Mouse (Mus musculus) gastrocnemius, postnatal 14 days (tissue): ENCODE data around the gene Gm20388. TPM values are rescaled to one million over a fixed set of nuclear protein-coding genes. Genes with fewer than 3 reads are reported as not detected.

Experiments
- DNase-seq: peaks from one replicate; pipeline ENCODE4 v3.0.0; 2021; ENCODE audit warnings: mixed read lengths
- intact Hi-C: fragments of 180-260 bp; cut with DNase I; formaldehyde crosslinking; loops from one replicate; pipeline ENCODE4 v1.15.1; 2025; ENCODE audit warnings: low total_unique reads
- total RNA-seq, 2 experiments: library from RNA; stranded (reverse); gene quantifications; 2 replicates each; pipeline ENCODE4 v1.2.3; 2021

The Gm20388 gene
- total RNA-seq, 2 experiments from 2014 or later: 5.6 to 6.0 TPM

DNA sequence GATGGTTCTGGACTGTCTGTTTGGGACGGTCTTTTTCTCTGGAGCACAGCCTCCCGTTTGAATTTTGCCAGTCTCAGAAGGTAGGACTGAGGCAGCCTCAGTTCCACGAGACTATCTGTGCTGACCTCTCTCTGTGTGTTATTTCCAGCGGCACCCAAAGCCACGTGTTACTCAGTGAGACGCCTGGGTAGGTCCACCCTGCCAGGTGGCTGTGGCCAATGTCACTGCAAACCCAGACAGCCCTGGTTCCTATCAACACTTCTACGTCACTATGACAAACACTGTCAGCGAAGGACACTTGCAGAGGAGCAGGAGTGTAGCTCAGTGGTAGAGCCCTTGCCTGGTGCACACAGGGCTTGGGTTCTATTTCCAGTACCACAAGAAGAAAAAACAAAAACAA is 3381.1 kb downstream of the Gm20388 start:
- intact Hi-C loops: no loop called here
- DNase-seq: no peak

DNA sequence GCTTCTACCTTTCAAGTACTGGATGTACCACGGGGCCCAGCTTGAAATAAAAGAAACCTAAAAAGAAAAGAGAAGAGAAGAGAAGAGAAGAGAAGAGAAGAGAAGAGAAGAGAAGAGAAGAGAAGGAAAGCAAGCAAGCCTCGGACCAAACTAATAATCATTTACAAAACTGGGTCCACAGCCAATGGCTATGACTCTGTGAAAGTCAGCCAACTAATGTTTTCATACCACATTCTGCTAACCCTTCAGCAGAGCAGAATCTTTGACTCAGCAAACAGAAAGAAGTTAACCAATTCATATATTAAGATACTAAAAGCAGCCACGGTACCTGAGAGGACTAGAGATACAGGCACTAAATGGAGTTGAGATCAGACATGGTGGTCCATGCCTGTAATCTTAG is 3381.6 kb downstream of the Gm20388 start:
- no peak for DNase-seq
- intact Hi-C loops: no loop called here

DNA sequence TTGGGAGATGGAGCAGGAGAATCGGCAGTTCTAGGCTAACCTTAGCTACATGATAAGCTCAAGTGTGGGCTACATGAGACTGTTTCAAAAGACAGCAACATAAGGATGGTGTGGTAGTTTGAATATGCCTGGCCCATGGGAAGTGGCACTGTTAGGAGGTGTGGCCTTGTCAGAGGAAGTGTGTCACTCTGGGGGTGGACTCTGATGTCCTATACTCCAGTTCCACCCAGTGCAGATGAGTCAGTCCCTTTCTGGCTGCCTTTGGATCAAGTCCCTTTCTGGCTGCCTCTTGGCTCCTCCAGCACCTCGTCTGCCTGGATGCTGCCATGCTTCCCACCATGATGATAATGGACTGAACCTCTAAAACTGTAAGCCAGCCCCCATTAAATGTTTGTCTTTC is 3382.1 kb downstream of the Gm20388 start:
- no peak for DNase-seq
- intact Hi-C loops: no loop called here

DNA sequence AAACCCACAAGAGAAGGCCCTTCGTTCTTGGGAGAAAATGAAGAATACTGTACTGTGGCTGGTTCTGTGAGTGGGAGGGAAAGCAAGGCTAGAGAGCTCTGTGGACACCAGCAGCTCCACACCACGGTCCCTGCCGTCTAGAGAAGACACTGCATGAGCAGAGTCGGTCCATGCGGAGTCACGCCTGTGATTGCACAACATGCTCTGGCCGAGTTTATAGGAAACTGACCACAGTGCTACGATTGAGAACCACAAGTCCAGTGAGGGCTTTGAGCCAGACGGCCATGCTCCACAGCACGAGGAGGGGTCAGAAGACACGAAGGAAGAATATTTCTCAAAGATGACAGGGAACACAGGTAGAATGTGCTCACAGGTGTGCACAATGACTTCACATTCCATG is 3387.7 kb downstream of the Gm20388 start:
- no peak for DNase-seq
- intact Hi-C loops: no loop called here

DNA sequence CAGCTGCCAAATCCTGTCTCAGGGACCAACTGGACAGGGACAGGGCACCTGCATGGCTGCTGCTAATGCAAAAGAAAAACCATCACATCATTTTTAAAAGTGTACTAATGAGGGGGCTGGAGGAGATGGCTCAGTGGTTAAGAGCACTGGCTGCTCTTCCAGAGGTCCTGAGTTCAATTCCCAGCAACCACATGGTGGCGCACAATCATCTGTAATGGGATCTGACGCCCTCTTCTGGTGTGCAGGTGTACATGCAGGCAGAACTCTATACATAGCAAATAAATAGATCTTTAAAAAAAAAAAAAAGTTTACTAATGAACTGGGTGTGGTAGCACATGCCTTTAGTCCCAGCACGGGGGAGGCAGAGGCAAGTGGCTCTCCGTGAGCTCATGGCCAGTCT is 3398.1 kb downstream of the Gm20388 start:
- intact Hi-C loops: no loop called here
- no peak for DNase-seq

DNA sequence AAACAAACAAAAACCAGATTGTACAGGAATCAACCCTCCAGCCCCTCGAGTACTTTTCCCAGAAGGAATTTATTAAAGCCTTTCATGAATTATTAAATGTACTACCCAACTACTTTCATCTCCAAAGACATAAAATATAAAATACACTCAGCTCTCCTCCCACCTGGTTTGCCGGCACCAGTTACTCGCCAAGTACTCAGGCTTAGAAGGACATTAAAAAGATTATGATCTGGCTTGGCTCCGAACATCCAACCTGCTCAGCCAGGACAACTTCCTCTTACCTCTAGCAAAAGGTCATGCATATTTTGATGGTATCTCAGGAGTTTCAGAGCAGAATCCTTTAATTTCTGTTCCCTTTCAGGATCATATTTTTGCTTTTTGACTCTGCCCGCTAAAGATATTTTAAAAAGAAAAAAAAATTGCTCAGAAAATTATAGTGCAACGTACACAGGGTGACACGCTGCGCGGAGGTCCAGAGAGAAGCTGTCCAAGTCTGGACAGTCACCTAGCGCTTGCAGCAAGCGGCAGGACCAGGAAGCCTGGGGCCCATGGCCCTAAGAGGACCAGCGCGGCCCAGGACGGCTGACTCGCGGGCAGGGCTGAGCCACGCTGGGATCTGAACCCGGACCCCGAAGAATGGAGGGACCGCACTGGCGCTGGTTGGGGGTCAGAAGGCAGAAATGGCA is 3407.3 kb downstream of the Gm20388 start:
- intact Hi-C loops: no loop called here

DNA sequence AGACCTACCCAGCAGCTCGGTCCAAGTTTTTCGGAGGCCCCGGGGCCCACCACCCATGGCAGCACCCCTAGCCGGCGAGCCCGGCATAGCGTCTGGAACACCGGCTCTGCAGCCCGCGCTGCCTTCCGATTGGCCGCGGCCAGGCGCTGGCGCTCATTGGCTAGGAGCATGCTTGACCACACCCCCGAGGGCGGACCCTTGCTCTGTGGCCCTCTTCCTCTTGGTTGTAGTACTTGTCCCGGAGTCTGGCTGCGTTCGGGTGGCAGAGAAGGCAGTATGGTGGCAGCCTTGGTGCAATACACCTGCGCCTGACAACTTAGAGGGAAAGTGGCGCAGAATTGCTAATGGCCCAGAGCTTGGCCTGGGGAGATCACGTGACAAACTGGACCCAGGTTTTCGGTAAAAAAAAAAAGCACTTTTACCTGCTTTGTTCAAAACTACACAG is 3407.8 kb downstream of the Gm20388 start, which contains the start of gene Fanca:
TSS of gene Fanca (minus strand) at position 110 of the 445 bp plus-strand sequence.
- intact Hi-C loops: no loop called here
- DNase-seq: peak; percentile 94

More for the DNA sequence above, 3407.3 kb downstream of the Gm20388 start:
- DNase-seq: no peak

DNA sequence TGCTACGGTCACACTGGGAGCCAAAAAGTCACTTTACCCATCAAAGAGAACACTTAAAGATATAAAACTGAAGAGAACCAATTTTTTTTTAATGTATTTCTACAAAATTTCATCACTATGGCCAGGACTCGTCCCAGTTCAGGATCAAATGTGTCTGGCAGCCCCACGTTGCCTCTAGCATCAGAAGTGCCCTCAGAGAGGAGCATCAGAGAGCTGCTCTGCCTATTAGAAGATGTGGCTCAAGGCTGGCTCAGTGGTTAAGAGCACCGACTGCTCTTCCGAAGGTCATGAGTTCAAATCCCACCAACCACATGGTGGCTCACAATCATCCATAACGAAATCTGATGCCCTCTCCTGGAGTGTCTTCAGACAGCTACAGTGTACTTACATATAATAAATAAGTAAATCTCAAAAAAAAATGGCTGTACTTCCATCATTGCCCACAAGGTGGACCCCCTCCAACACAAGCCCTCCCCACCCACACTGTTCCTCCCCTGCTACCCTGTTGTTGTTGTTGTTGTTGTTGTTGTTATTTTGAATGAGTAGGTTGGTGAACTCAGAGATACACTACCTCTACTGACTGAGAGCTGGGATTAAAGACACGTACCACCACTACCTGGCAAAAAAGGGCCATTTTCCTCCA is 3409.0 kb downstream of the Gm20388 start:
- intact Hi-C loops: loop anchor here (2.0 kb wide), 1 partner anchor 41 kb away; no protein-coding TSS in a partner anchor
- no peak for DNase-seq

DNA sequence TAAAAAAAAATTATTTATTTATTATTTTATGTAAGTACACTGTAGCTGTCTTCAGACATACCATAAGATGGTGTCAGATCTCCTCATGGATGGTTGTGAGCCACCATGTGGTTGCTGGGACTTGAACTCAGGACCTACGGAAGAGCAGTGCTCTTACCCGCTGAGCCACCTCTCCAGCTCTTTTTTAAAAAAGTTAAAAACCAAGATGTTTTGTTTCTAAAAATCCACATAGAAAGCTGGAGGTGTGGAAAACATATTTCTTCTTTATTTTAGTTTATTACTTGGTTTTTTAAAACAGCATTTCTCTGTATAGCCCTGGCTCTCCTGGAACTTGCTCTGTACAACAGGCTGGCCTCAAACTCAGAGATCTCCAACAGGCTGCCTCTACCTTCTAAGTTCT is 3417.9 kb downstream of the Gm20388 start:
- no peak for DNase-seq
- intact Hi-C loops: no loop called here

DNA sequence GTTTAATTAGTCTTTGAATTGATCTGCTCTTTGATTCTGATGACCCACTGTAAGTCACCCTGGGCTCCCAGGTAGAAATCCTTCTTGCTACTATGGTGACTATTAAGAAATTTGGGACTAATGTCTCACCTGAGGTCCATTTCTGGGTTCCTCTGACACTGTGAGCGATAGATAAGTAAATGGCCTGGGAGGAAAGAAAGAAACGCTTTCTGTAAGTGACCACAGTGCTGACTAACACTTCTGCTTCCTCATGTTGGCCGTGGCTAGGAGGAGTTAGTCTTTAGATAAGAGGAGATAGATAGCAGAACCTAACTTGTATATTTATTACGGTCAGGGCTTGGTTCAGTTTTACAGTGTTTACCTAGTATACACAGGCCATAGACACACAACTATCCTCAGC is 3418.7 kb downstream of the Gm20388 start:
- intact Hi-C loops: no loop called here

DNA sequence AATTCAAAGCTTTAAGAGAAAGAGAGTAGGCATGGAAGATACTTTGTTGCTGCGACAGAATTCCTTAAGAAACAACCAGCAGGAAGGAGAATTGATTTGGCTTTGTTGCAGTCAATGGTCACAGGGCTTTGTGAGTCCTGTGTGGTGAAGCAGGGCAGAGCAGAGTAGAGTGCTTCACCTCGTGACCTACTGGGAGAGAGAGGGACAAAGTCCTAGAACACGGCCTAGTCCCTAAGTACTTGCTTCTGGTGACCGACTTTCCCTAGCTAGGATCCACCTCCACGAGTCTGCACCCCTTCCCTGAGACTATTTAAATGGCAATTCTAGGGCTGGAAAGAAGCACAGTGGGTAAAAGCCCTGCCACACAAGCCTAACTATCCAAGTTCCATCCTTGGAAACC is 3419.3 kb downstream of the Gm20388 start:
- intact Hi-C loops: loop anchor here (5.0 kb wide), 1 partner anchor 77 kb away; the partner anchor contains the start of gene Mc1r
- no peak for DNase-seq

More for the DNA sequence above, 3418.7 kb downstream of the Gm20388 start:
- DNase-seq: no peak

DNA sequence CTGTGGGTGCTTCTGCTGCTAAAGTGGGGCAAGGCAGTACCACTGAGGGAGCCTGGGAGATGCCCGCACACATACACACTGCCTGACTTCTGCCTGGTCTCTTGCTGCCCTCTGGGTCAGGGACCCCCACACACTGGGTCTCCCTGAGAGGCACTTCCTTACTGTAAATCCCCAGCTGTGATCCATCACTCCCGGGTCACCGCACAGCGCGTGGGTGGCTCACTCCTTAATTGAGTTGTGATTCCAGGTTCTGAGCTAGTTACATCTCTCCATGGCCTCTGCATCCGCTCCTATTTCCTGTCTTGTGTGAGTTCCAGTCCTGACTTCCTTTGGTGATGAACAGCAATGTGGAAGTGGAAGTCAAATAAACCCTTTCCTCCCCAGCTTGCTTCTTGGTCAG is 3420.1 kb downstream of the Gm20388 start:
- no peak for DNase-seq
- intact Hi-C loops: loop anchor here (5.0 kb wide), 1 partner anchor 77 kb away; the partner anchor contains the start of gene Mc1r

DNA sequence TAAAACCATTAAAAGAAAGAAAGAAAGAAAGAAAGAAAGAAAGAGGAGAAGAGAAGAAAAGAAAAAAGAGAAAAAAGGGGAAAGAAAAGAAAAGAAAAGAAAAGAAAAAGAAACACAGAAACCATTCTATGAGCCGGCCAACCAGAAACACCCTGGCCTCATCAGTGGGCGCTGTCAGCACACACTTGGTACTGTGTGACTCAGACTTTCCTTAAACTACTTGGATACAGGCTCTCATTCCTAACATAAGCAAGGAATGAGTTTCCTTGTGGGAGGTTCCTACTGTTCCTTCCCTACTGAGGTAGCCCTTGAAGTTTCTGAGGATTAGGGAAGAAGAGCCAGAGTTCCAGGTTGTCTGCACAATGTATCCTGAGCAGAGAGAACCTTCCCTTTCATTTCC is 3420.7 kb downstream of the Gm20388 start:
- DNase-seq: no peak
- intact Hi-C loops: loop anchor here (5.0 kb wide), 1 partner anchor 76 kb away; the partner anchor contains the start of gene Mc1r

DNA sequence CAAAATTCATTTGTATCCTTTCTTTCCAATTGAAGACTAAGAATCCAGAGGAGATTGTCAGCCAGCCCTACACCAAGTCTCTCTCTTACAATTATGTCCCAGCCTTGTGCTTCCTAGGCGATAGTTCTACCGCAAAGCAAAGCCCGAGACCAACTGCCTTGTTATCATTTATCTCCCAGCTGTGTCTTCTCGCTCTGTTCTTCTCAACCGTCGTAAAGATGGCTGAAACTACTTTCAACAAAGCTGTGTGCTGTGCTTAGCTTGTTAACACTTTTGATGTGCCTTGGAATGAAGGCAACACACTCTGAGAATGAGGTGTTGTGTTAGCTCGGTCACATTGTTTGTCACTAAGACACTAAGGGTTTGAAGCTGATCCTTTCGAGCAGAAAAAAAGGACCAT is 3421.2 kb downstream of the Gm20388 start:
- no peak for DNase-seq
- intact Hi-C loops: loop anchor here (5.0 kb wide), 1 partner anchor 75 kb away; the partner anchor contains the start of gene Mc1r

DNA sequence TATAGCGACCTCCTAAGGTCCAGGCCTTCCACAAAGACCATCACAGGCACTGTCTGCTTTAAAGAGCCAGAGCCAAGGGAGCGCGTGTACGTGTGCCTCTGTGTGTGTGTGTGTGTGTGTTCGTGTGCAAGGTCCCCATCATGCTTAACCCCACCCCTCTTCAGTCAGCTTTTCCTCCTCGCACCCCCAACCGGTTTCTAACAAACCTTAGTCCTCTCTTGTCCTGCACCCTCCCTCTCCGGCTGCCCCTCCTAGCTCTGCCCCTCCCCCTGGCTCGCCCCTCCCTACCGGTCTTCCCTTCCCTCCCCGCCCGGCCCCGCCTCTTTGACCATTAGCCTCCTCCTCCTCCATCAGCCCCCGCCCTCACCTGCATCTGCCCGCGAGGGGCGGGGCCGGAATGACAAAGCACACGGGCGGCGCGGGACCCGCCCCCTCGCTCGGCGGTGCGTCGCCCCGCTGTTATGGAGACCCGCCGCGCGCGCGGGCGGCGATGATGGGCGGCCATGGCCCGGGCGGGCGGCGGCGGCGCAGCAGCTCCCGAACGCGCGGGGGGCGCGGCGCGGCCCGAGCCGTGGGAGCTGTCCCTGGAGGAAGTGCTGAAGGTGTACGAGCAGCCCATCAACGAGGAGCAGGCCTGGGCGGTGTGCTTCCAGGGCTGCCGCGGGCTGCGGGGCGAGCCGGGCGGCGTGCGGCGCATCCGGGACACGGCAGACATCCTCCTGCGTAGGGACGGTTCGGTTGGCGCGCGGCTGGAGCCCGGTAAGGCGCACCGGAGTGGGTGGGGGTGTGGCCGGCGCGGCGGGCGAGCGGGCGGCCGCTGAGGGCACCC is 3421.8 kb downstream of the Gm20388 start, which contains the start of gene Spire2:
TSS of gene Spire2 (plus strand) at position 452 of the 829 bp plus-strand sequence.
- peak; percentile 65 for DNase-seq
- intact Hi-C loops: loop anchor here (5.0 kb wide), 1 partner anchor 75 kb away; the partner anchor contains the start of gene Mc1r

DNA sequence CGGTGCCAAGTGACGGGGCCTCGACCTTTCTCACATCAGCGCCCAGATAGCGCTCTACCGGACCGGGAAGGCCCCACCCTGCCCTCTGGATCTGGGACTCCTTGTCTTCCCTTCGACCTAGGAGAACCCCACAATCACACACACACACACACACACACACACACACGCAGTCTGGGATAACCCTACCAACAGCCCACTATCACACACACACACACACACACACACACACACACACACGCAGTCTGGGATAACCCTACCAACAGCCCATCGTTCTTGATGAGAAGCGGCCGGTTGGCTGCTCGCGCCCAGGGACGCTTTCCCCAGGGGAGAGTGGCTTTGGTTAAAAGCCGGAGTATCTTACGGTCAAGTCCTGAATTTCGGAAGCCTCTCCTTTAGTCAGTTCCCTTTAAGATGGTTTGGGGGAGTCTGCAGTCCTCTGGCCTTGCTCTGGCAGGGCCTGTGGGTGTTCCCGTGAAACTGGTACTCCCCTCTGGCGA is 3422.5 kb downstream of the Gm20388 start:
- DNase-seq: no peak
- intact Hi-C loops: loop anchor here (5.0 kb wide), 1 partner anchor 74 kb away; the partner anchor contains the start of gene Mc1r

DNA sequence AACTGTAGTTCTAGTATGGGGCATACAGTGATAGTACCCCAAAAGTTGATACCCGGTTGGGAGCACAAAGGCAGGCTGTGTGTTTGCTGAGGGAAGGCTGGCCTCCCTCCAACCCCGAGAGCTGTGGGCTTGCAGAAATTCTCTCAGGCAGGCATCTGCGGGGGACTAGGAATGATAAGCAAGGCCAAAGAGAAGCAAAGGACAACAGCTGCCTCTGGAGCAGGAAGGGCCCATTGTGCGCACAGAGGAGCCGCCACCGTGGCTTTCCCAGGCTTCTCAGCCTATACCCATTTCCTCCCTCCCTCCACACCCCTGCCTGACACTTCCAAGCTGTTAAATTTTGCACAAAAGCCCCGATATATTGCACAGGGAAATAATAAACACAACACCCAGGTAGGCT is 3423.2 kb downstream of the Gm20388 start:
- intact Hi-C loops: loop anchor here (5.0 kb wide), 1 partner anchor 73 kb away; the partner anchor contains the start of gene Mc1r

DNA sequence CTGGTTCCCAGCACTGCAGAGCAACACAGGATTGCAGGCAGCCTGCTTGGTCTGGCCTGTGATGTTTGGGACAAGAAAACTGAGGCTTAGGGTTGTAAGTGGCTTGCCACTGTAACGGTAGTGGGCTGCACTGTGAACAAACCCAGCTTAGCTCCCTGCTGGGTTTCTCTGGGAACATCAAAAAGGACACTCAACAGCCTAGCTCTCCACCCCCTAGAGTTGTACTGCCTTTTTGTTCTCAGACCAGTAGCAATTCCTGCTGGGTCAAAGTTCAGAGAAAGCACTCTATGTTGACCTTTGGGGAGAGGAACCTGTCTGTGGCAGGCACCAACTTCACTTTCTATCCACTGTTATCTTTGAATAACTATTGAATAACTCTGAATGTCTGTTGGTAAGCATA is 3423.8 kb downstream of the Gm20388 start:
- DNase-seq: no peak
- intact Hi-C loops: loop anchor here (5.0 kb wide), 1 partner anchor 73 kb away; the partner anchor contains the start of gene Mc1r

More for the DNA sequence above, 3423.2 kb downstream of the Gm20388 start:
- DNase-seq: no peak

DNA sequence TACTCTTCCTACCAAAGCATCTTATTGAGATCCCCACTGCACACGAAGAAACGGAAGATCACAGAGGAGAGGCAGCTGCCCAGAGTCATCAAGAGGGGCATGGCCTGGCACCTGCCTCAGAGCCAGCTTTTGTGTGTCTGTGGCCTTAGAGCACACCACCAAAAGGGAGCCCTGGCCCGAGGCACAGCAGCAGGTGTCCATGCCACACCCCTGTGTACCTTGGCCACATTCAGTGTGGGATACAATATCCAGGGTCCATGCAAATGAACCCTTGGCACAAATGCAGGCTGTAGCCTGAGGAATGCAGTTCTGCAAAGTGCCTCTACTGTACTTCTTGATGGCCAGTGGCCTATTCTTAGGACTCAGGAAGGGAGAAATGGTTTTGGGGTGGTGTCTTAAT is 3426.8 kb downstream of the Gm20388 start:
- intact Hi-C loops: no loop called here
- no peak for DNase-seq
